Mouse (Mus musculus) frontal cortex, postnatal 14 days (tissue): ENCODE results near the gene Mtmr4.

ENCODE experiments used
- DNase-seq, 2 experiments: peaks; one replicate each; pipeline ENCODE4 v3.0.0; 2022; ENCODE audit warnings: low spot score in 2 of 2

The Mtmr4 gene

DNA sequence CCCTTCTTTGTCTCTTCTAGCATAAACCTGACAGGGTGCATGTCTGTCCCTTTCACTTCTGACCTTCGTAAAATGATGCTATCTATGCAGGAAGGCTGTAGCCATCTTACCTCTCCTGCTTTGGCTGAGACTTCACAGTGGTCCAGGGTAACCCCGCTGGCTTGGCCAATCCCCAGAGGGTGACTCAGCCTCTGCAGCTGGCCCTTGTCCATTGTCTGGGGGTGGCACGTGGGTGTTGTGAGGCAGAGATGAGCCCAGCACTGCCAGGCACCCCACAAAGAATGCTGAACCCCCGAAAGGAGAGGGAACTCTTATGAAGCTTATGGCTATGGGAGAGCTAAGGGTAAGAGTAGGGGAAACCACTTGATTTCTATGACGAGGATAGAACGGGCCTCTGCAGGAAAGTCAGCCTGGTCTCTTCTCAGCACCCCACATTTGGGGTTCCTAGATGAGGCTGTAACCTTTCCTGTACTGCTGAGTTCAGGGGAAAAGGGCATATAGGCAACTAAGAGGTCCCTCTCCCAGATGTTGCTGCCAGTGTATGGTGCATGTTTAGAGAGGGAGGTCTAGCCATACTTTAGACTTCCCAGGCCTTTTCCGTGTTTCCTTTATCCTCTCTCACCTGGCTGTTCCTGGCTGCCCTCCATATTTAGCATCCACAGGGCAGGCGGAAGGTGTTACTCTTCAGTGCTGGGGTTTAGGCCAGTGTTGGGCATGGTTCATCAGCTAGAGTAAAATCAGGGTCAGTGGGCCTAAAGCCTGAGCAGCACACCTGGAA lies 9.8 kb upstream of the Mtmr4 start:
- DNase-seq: no peak

DNA sequence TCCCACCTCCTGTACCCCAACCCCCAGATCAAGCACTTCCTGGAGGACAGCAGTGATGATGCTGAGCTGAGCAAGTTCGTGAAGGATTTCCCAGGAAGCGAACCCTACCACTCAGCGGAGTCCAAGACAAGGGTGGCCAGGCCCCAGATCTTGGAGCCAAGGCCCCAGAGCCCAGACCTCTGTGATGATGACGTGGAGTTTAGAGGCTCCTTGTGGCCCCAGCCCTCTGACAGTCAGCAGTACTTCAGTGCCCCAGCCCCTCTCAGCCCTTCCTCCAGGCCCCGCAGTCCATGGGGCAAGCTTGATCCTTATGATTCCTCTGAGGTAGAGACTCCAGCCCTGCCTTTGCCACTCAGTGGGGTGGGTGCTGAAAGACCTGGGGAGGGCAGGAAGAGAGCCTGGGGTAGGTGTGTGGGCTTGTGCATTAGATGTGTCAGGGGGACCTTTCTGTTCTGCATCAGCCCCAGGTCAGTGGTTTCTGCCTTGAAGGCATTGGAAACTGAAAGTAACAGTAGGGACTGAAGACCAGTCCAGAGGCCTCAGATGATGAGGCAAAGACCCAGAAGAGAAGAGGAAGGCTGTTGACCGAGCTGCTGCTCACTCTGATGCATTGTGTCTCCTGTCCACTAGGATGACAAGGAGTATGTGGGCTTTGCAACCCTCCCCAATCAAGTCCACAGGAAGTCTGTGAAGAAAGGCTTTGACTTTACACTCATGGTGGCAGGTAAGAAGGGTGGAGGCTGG lies 8.5 kb upstream of the Mtmr4 start:
- no peak for DNase-seq

DNA sequence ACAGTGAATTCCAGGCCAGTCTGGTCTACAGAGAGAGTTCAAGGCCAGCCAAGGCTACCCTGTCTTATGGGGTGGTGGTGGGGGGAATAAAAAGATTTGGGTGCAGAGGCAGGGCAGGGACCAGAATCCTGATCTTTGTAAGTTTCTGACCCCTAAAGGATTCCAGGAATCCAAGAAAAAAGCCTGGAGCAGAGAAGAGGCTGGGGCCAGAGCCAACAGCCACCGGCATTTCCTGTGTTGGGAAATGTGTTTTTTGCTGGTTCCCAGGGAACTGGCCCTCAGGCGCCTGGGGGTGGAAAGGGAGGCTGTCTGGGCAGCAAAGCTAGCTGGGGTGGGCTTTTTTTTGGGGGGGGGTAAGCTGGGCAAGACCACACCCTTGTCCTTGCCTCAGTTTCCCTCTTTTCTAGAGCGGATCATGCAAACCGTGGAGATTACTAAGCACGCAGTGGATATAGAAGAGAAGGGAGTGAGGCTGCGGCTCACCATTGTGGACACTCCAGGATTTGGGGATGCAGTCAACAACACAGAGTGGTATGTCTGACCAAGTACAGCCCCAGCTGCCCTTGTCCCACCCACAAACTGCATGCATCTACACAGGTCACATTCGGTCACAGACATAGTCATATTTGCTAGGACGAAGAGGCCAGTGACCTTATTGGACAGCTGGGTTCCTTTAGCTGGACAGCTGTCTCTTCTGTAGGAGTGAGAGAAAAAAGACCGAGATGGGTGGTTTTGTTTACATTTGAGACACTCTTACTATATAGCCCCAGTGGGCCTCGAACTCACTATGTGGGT lies 7.1 kb upstream of the Mtmr4 start:
- DNase-seq: no peak

DNA sequence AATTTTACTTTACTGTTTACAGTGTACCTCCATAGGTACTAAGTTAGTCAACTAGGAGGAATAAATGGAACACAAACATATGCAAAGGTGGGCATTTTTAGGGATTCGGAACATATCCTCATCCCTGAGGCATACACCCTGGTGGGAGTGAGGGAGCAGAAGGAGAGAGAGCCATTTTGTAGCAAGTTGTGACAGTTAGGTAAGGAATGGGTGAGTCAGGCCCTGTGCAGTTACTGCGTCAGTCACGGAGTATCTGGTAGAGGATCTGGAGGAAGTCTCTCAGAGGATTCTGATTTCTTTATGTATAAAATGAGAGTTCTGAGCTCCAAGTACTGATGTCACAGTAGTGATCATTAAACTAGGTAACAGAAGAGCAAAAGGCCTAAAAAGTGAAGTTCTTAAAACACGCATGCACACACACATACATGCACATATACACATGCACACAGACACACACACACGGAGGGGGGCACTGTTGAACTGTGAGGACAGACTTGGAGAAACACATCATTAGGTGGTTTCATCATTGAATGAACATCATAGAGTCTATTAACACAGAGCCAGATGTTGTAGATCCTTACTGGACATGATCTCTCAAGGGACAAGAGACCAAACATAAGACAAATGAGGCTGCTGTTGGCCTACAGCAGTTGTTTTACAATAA lies 4.6 kb upstream of the Mtmr4 start:
- no peak for DNase-seq

DNA sequence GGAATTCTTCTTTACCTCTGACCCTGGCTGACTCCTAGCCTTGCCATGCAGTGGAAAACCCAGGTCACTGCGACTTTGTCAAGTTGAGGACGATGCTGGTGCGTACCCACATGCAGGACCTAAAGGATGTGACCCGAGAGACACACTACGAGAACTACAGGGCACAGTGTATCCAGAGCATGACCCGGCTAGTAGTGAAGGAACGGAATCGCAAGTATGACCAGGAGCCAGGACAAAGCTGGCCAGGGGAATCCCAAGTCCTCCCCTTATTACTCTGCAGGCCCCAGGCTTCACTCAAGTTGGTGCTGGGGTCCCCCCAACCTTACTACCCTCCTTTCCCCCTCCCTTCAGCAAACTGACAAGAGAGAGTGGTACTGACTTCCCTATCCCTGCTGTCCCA lies 2.4 kb upstream of the Mtmr4 start:
- no peak for DNase-seq

DNA sequence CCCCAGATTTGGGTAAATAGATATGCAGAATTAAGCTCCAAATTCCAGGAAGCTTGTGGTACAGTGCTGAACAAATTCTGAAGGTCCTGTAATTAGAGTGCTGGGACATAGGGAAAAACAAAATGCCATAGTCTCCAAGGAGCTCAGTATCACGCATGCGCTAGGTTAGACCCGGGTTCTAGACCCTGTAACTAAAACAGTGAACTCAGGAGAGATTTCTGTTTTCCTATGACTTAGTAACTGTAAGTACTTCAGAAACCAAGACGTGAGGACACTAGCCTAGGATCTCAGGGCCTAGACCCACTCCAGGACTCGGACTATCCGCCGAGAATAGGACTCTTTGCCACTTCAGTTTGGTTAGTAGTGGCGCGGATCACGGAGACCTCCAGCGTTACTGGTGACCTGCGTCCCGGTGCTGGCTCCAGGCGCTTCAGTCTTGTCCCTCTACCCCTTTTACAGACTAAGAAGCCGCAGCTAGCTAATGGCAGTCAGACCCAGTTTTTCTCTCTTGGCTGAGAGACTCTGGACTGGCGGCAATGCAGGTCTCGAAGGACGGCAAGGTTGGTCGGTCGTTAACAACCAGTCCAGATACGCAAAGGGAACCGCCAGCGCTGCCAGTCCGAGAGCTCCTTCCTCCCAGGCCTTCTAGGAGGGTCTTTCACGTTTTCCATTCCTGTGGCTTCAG lies 979 bp upstream of the Mtmr4 start:
- no peak for DNase-seq

DNA sequence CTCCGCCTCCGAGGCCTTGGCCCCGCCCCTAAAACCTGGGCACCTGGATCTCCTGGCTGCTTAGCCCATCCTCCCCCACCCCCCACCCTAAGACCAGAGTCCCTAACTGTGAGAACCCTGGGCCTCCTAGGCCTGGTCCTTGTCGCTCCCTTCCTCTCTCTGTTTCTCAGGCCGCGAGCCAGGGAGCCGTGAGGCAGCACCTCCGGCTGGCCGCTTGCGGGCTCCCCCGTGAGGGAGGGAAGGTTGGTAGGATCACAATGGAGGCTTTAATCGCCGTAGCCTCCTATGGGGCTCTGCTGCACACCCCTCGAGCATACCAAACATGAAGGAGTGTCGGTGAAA lies 363 bp downstream of the Mtmr4 start:
- peak in 1 of 2 experiments; percentile 38 for DNase-seq

DNA sequence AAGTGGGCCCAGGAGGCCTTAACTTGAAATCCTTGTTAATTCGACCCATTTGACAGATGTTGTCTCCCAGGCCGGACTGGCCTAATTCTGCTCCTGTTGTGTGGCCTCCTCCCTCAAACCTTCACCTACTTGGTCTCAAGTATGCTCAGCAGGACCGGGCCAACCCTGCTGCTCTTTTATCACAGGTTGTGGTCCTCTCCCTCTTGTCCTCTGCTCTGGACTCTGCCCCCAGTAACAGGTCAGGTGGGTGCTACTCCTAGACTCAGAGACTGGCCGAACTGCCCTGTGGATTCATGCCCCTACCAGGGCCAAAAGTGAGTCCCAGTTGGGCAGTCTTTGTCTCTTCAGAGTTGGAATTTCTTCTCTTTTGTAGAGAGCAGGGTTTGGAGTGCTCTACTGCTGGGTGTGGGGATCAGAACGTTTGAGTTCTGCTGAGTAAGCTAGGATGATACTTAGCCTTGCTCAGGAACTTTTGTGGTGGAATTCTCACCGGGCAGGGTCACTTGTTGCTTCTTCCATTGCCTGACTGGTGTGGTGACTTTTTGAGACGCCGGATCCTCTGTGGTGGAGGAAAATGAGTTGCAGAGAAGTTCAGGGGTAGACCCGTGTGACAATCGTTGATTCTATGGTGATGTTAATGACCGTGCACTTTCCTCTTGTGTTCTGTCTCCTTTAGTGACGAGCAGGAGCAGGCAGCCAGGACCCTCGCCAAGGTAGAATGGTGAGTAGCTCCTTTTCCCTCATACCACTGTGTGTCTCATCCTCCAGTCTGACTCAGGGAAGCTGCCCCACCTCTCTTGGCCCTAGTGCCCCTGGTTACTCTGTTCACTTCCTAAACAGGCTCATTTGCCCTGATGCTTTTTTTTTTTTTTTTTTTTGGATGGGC lies 994 bp downstream of the Mtmr4 start:
- no peak for DNase-seq

DNA sequence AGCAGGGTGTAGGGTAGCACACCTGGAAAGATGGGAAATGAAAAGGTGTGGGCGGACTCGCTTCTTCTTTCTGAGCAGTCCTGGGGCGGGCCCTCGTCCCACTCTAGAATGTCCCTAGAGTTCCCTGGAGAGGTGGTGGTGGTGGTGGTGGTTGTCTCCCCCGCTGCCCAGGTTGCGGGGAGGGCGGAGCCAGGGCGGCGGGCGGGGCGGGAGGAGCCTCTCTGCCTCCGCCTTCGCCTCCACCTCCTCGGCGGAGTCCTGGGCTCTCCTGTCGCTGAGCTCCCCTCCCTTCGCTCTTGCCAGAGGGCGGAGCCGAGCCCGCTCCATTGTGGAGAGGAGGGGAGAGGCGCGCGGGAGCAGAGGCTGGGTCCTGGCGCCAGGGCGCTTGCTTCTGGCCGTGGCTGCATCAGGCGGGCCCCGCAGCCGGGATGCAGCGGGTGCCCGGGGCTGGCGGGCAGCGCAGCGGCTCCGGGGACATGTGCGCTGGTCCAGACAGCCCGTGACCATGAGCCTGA lies 3.4 kb downstream of the Mtmr4 start:
- peak; percentile 68 to 72 for DNase-seq

DNA sequence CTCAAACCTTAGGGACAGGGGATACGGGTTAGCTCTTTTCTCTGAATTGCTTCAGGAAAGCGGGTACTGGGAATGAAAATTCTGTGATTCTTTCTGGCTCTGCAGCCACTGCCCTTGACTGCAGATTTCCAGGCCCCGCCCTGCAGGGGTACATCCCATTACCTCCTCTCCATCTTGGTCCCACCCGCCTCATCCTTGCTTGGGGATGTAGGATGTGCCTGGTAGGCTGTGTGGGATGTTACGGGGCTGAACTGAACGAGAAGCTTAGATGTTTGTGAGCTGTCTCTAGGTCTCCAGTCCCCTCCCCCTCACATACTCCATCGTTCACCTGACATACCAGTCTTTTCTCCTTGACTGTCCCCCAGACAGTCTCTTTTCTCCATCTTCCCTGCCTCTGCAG lies 4.0 kb downstream of the Mtmr4 start:
- DNase-seq: no peak

DNA sequence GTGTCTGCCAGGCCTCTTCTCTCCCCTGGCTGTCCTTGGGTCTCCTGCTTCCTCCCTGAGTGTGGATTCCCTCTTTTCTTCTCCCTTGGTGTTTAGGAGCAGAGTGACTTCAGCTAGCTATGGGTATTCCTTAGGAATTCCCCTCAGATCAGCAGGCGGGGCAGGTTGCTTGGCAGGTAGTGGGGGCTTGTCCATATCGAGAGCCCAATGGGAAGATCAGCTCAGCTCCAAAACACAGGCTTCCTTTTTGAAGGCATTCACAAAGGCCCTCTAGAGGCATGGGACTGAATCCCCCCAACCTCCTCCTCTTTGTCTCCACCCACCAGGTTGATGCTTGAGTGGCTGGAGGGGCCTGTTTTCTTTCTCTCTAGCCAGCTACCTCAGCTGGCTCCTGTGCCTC lies 4.5 kb downstream of the Mtmr4 start:
- DNase-seq: no peak

DNA sequence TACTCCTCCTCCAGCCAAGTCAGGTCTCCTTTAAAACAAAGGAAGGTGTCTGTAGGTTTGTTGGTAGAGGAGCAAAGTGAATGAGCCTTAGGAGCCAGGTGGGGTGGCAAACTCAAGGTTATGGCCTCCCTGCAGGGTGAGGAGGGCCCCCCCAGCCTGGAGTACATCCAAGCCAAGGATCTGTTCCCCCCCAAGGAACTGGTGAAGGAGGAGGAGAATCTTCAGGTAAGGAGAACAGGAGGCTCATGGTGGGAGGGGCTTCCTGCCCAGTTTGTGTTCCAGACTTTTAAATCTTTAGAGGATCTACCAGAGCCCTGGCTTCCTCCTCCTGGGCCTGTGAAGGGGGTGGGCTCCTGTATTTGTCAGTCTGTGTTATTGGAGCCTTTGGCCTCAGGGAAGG lies 5.1 kb downstream of the Mtmr4 start:
- no peak for DNase-seq

DNA sequence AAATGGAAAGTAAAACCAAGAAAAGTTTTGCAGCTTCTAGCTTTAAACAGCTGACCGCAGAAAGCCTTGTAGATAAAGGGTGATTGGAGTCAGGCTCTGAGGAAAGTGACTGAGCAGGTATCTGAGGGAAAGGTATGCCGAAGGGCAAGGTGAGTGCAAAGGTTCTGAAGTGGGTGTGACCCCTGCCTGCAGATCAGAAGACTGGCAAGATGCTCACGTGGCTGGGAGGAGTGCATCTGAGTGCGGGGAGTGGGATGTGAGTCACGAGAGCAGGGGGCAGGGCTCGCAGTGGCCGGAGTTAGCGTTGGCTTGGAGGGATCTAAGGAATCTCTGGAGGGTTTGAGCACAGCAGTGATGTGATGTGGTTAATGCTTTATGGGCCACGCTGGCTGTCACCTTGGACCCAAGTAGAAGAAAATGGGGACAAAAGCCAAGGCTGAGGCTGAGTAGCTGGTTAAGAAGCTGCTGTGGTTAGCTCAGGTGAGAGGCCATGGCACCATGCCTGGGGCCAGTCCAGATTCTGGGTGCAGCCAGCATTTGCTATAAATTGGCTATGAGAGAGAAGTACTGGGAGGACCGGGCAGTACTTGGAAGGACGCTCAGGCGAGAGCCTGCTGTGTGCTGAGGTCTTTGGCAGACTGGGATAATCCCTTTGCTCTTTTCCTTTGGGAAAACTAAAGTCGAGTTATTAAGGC lies 7.6 kb downstream of the Mtmr4 start:
- DNase-seq: no peak

DNA sequence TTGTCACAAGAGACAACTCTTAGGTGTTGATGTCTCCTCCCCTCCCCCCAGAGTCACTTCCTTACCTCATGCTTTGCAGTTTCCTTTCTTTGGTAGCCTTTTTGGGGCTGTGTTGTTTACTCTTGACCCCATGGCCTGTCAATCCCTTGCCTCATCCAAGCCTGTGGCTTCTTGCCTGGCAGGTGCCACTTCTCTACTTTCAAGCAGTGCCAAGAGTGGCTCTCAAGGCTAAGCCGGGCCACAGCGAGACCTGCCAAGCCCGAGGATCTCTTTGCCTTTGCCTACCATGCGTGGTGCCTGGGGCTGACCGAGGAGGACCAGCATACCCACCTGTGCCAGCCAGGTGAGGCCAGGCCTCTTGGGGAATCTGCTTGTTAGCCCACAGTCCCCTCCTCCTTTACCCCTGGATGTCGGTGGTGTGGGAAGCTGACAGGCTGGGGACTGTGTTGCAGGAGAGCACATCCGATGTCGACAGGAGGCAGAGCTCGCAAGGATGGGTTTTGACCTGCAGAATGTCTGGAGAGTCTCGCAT lies 8.4 kb downstream of the Mtmr4 start:
- no peak for DNase-seq

DNA sequence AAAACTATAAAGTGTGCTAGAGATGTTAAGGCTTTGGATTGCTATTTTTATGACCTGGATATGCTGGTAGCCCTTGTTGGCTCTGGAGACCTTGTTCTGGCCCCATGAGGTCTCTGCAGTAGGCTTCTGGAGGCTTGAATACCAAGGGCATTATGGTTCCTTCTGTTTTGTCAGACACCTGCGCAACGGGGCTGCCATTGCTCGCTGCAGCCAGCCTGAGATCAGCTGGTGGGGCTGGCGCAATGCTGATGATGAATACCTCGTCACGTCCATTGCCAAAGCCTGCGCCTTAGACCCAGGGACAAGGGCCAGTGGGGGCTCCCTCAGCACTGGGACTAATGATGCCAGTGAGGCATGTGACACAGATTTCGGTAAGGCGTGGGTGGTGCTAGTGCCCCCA lies 10.3 kb downstream of the Mtmr4 start:
- DNase-seq: no peak

DNA sequence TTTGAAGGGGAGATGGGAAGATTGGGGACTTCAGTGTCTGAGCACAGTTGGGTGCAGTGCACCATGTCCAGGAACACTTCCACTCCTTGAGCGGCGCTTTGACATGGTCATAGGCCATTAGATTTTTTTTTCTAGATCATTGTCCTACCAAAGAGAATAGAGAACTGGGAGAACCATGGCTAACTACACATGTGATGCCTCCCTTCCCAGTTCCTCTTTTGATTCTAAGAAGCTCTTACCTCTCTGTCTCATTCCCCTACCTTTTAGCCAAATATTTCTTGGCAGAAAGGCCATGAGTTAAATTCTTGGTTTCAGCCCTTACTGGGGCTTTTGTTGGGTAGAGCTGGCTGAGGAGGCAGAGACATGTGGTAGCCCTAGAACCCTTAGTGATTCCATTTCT lies 11.6 kb downstream of the Mtmr4 start:
- no peak for DNase-seq

DNA sequence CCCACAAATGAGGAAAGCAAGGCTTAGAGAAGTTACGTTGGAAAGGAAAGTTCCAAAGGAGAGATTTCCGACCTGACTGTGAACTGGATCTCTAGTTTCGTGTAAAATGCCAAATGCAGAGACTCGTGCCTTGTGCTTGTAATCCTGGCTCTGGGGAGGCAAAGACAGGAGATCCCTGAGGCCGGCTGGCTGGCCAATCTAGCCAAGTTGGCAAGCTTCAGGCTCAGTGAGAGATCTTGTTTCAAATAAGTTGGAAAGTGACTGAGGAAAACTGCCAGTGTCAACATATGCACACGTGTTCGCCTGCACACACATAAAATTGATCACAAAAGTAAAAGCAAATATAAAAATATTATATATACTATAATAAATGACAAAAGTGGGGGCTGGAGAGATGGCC lies 17.3 kb downstream of the Mtmr4 start:
- DNase-seq: no peak

DNA sequence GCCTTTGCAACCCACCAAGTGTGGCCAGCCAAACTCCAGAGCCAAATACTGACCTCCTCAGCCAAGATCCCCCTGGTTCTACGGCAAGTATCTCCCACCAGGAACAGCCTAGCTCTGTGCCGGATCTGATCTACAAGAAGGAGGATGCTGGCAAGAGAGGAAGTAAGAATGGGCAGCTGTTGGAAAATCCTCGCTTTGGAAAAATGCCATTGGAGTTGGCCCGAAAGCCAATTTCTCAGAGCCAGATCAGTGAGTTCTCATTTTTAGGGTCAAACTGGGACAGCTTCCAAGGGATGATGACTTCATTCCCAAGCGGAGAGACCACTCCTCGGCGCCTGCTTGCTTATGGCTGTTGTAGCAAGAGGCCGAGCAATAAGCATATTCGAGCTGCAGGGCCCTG lies 19.6 kb downstream of the Mtmr4 start:
- no peak for DNase-seq

DNA sequence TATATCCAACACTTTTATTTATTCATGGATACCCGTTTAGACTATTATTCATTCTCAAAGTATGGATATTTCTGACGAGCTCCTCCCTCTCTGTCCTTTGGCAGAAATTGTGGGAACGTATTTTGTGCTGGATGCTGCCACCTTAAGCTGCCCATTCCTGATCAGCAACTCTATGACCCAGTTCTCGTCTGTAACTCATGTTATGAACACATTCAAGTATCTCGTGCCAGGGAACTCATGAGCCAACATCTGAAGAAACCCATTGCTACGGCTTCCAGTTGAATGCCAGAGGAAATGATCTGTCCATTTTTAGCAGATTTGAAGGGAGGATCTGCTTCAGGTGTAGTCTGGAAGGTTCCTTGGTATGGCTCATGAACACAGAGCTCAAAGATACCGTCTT lies 22.0 kb downstream of the Mtmr4 start:
- DNase-seq: no peak

DNA sequence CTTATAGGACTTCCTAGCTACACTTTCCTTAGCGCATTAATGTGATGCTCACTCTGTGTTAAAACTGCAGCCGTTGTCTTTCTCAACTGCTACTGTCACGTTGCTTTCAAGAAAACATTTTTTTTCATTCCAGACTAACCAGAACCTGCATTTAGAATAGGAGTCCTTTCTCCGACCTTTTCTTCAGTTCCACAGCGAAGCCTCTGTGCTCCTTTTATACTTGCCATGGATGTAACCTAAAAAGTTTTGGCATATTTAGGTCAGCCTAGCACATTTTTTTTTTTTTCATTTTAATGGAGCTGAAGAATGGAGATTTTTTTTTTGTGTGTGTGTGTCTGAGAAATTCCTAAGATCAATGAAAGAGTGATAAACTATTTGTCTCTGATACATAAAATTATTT lies 23.6 kb downstream of the Mtmr4 start:
- no peak for DNase-seq
